9 mouse cellular contexts compared by ENCODE assay signal in the genomic region with DNA sequence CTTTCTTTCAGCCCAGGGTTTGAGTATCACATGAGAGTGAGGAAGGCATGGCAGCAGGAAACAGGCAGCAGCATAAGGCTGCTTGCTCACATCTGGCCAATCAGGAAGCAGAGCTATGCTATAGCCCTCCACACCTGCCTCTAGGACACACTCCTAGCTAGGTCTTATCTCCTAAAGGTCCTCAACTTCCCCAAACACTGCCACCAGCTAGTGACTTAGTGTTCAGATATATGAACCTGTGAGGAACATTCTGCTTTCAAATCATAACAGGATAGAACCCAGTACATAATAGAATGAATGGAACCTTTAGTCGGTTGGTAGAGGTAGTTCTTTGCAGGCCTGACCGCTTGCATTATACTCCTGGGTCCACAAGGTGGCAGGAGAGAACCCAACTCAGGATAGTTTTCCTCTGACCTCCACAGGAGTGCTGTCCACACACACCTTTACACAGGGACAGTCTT. TPM values are rescaled to one million over a fixed set of nuclear protein-coding genes. Genes with fewer than 3 reads are reported as not detected.
DNase-seq lines count a peak whose midpoint lies in the region; ATAC-seq and TF ChIP-seq lines count a peak whose summit lies in the region.
"Had no signal": no experiment of that assay in that cellular context is flagged by ENCODE, and none has a peak within 500 bp of the region (broad histone marks: within the 10 kb centered on the region; RNA-seq: fewer than 3 reads in every experiment).

No protein-coding gene starts in this region.

- TF ChIP-seq POLR2A in brain, embryonic 14.5 days (IDR thresholded peaks at IDR 0.05; ENCODE audit: borderline replicate concordance, extremely low read depth, insufficient read depth, insufficient read length, poor library complexity, severe bottlenecking), result no peak
- no peak for TF ChIP-seq POLR2A in small intestine, adult 2 months (IDR thresholded peaks at IDR 0.05; ENCODE audit: low read depth, low read length)

- no peak overlapping the region for H3K4me3 ChIP-seq in hindbrain, embryonic 10.5 days
- H3K4me3 ChIP-seq in hindbrain, embryonic 12.5 days, result no peak overlapping the region
- H3K4me3 ChIP-seq in hindbrain, embryonic 13.5 days, result no peak overlapping the region
- no peak overlapping the region for H3K4me3 ChIP-seq in small intestine, adult 2 months (ENCODE audit: low read depth, low read length)
- H3K4me3 ChIP-seq: myocyte had no signal

- H3K36me3 ChIP-seq in hindbrain, embryonic 10.5 days, result no peaks in the 10 kb centered on the region
- no peaks in the 10 kb centered on the region for H3K36me3 ChIP-seq in hindbrain, embryonic 12.5 days
- H3K36me3 ChIP-seq in hindbrain, embryonic 13.5 days, result no peaks in the 10 kb centered on the region
- no peaks in the 10 kb centered on the region for H3K36me3 ChIP-seq in small intestine, adult 2 months (ENCODE audit: control insufficient read depth, insufficient read depth, low read length)

- ATAC-seq in hindbrain, embryonic 12.5 days (ENCODE audit: low FRiP score), result no peak
- ATAC-seq in hindbrain, embryonic 13.5 days (ENCODE audit: low FRiP score), result peak; percentile 71; the same call in 1 of the 2 replicates

- no peak overlapping the region for H3K4me2 ChIP-seq in hindbrain, embryonic 12.5 days (replicated peaks)
- H3K4me2 ChIP-seq in hindbrain, embryonic 13.5 days, result no peak overlapping the region

- TF ChIP-seq CTCF in brain, embryonic 14.5 days (IDR thresholded peaks at IDR 0.05; ENCODE audit: borderline replicate concordance, extremely low read depth, insufficient read depth, insufficient read length), result peak; percentile 75; the same call in 1 of the 2 replicates
- TF ChIP-seq CTCF in small intestine, adult 2 months (IDR thresholded peaks at IDR 0.05; ENCODE audit: extremely low read depth, insufficient read length, insufficient replicate concordance, low read depth, low read length), result peak; percentile 69; the same call in 1 of the 2 replicates

- H3K9me3 ChIP-seq in hindbrain, embryonic 10.5 days, result no peaks in the 10 kb centered on the region
- H3K9me3 ChIP-seq in hindbrain, embryonic 12.5 days (replicated peaks), result no peaks in the 10 kb centered on the region
- no peaks in the 10 kb centered on the region for H3K9me3 ChIP-seq in hindbrain, embryonic 13.5 days

- no peak overlapping the region for H3K27ac ChIP-seq in hindbrain, embryonic 10.5 days
- H3K27ac ChIP-seq in hindbrain, embryonic 12.5 days, result no peak overlapping the region
- no peak overlapping the region for H3K27ac ChIP-seq in hindbrain, embryonic 13.5 days
- no peak overlapping the region for H3K27ac ChIP-seq in small intestine, adult 2 months (ENCODE audit: insufficient read depth, low read depth, low read length)

- H3K4me1 ChIP-seq in hindbrain, embryonic 10.5 days (replicated peaks), result peaks cover 18% of the 10 kb centered on the region; the same call in 1 of the 2 replicates
- peaks cover 6% of the 10 kb centered on the region for H3K4me1 ChIP-seq in hindbrain, embryonic 12.5 days
- peaks cover 9% of the 10 kb centered on the region for H3K4me1 ChIP-seq in hindbrain, embryonic 13.5 days (replicated peaks)
- H3K4me1 ChIP-seq in small intestine, adult 2 months (ENCODE audit: control insufficient read depth, insufficient read depth, insufficient read length, low read length), result no peaks in the 10 kb centered on the region

- H3K27me3 ChIP-seq in hindbrain, embryonic 10.5 days (ENCODE audit: insufficient read depth, poor library complexity, severe bottlenecking), result no peaks in the 10 kb centered on the region
- no peaks in the 10 kb centered on the region for H3K27me3 ChIP-seq in hindbrain, embryonic 12.5 days
- H3K27me3 ChIP-seq in hindbrain, embryonic 13.5 days, result no peaks in the 10 kb centered on the region; the same call in 1 of the 2 replicates
- H3K27me3 ChIP-seq in small intestine, adult 2 months (ENCODE audit: control insufficient read depth, insufficient read depth, low read length), result no peaks in the 10 kb centered on the region

- DNase-seq in hindbrain, embryonic 10.5 days (ENCODE audit: low spot score), result peak; percentile 20
- DNase-seq in brain, embryonic 14.5 days (ENCODE audit: low read depth), result peak; percentile 71
- DNase-seq in fibroblast of lung, adult 2 months (ENCODE audit: low read depth), result peak; percentile 16
- DNase-seq in layer of hippocampus, adult 9-11 months, result peak; percentile 30
- peak; percentile 77 for DNase-seq in lung, postnatal 25 days (ENCODE audit: low spot score)

- H3K9ac ChIP-seq in hindbrain, embryonic 12.5 days, result no peak overlapping the region
- no peak overlapping the region for H3K9ac ChIP-seq in hindbrain, embryonic 13.5 days

- WGBS in hindbrain, embryonic 10.5 days, result 12% methylated on average over 2 of the region's 2 CpGs
- WGBS in hindbrain, embryonic 12.5 days, result 8% methylated on average over 2 of the region's 2 CpGs
- WGBS in hindbrain, embryonic 13.5 days, result 10% methylated on average over 2 of the region's 2 CpGs
- 4% methylated on average over 2 of the region's 2 CpGs for WGBS in small intestine, adult 2 months

RNA-seq across cellular contexts. Expression of a gene that starts 5.4 kb away (rescaled TPM):
- polyA plus RNA-seq in hindbrain, embryonic 10.5 days (2016; fragmentation: Nextera tagmentation; extraction: Ambion mirVana), result 29.7 and 45.0 TPM in 2 replicates
- polyA plus RNA-seq in hindbrain, embryonic 12.5 days (2016; fragmentation: Nextera tagmentation; extraction: Ambion mirVana), result 21.4 and 22.0 TPM in 2 replicates
- polyA plus RNA-seq in brain, embryonic 14.5 days (2012; rRNA removed), result 6.7 and 7.3 TPM in 2 replicates
- polyA plus RNA-seq in hindbrain, embryonic 13.5 days (2015; fragmentation: Nextera tagmentation; extraction: Ambion mirVana), result 8.3 and 8.4 TPM in 2 replicates
- polyA plus RNA-seq in small intestine, adult 2 months (2012; rRNA removed), result 8.3 and 17.1 TPM in 2 replicates

Comparison
In these comparisons a context has a peak if more than half of its experiments do, and no peak if none do; other contexts are left out.
1. DNase-seq: peak in every context shown above with its lines; median percentile 77 in lung, postnatal 25 days; 71 in brain, embryonic 14.5 days; 30 in layer of hippocampus, adult 9-11 months; 20 in hindbrain, embryonic 10.5 days; 16 in fibroblast of lung, adult 2 months.